Mouse (Mus musculus) embryo, embryonic 10.5 days (tissue): ENCODE measurements around the gene Ceacam16.

Experiments
- DNase-seq: peaks from one replicate; pipeline ENCODE4 v3.0.0-alpha.2; 2015; ENCODE audit warnings: low spot score

Ceacam16 gene

GRCm38 (mm10) chr7:19816224-19816771, 44.8 kb downstream of the Ceacam16 start:
- peak; percentile 73 for DNase-seq

GRCm38 (mm10) chr7:19815296-19816223, 45.5 kb downstream of the Ceacam16 start:
- no peak for DNase-seq

- DNase-seq: no peak
Measured at GRCm38 (mm10) chr7:19813579-19814122, 47.4 kb downstream of the Ceacam16 start.

- DNase-seq: no peak
Measured at GRCm38 (mm10) chr7:19813161-19813560, 47.9 kb downstream of the Ceacam16 start.

GRCm38 (mm10) chr7:19811114-19811513, 50.0 kb downstream of the Ceacam16 start:
- peak; percentile 47 for DNase-seq

GRCm38 (mm10) chr7:19809369-19809768, 51.7 kb downstream of the Ceacam16 start:
- DNase-seq: peak; percentile 28

- DNase-seq: no peak
Measured at GRCm38 (mm10) chr7:19806356-19806969, 54.6 kb downstream of the Ceacam16 start.

GRCm38 (mm10) chr7:19802995-19803394, 58.1 kb downstream of the Ceacam16 start:
- peak; percentile 85 for DNase-seq
